9 mouse cellular contexts compared by ENCODE assay signal in genomic region chr12:17018468-17018867, GRCm38 (mm10). TPM values are rescaled to one million over a fixed set of nuclear protein-coding genes. Genes with fewer than 3 reads are reported as not detected.
DNase-seq lines count a peak whose midpoint lies in the region; ATAC-seq and TF ChIP-seq lines count a peak whose summit lies in the region.
"Had no signal": no experiment of that assay in that cellular context is flagged by ENCODE, and none has a peak within 500 bp of the region (broad histone marks: within the 10 kb centered on the region; RNA-seq: fewer than 3 reads in every experiment).

No protein-coding gene starts in this region.

- ATAC-seq in intestine, embryonic 14.5 days (replicated peaks; ENCODE audit: low FRiP score, low TSS enrichment, low read depth), result no peak
- no peak for ATAC-seq in intestine, embryonic 15.5 days

- H3K79me2 ChIP-seq in MEL (ENCODE audit: control insufficient read depth, insufficient read depth, low read length, poor library complexity), result no peaks in the 10 kb centered on the region

- no peaks in the 10 kb centered on the region for H3K27me3 ChIP-seq in intestine, embryonic 14.5 days (replicated peaks; ENCODE audit: control insufficient read depth, insufficient read depth, low read length)
- H3K27me3 ChIP-seq in intestine, embryonic 15.5 days (replicated peaks), result no peaks in the 10 kb centered on the region
- no peaks in the 10 kb centered on the region for H3K27me3 ChIP-seq in MEL (ENCODE audit: control insufficient read depth in 1 of 2, insufficient read depth in 2 of 2, low read length in 2 of 2)
- H3K27me3 ChIP-seq: limb, embryonic 12.5 days had no signal

- H3K27ac ChIP-seq in intestine, embryonic 14.5 days (ENCODE audit: low read depth), result no peak overlapping the region
- H3K27ac ChIP-seq in intestine, embryonic 15.5 days, result no peak overlapping the region
- H3K27ac ChIP-seq in MEL (ENCODE audit: control insufficient read depth, low read depth, low read length), result no peak overlapping the region
- H3K27ac ChIP-seq: limb, embryonic 12.5 days had no signal

- intact Hi-C loops in left cerebral cortex, postnatal 10 days (cut with DNase I), result no loop called here

- no peak for TF ChIP-seq EP300 in MEL (IDR thresholded peaks at IDR 0.05; ENCODE audit: low read depth in 1 of 2, low read length in 2 of 2)

- no peaks in the 10 kb centered on the region for H3K36me3 ChIP-seq in intestine, embryonic 14.5 days (ENCODE audit: control insufficient read depth, insufficient read depth, low read length)
- H3K36me3 ChIP-seq in intestine, embryonic 15.5 days, result no peaks in the 10 kb centered on the region
- peaks cover 0 to 11% of the 10 kb centered on the region in 2 experiments; a peak in 2 of 4 replicates for H3K36me3 ChIP-seq in MEL (ENCODE audit: control insufficient read depth in 1 of 2, insufficient read depth in 2 of 2, low read length in 2 of 2)
- H3K36me3 ChIP-seq: limb, embryonic 12.5 days had no signal

- TF ChIP-seq CTCF in MEL (IDR thresholded peaks at IDR 0.05 in 2 of 3, conservative IDR thresholded peaks at IDR 0.05 in 1 of 3; ENCODE audit: control insufficient read depth in 1 of 3, insufficient read depth in 1 of 3, low read depth in 2 of 3, low read length in 3 of 3, poor library complexity in 1 of 3, severe bottlenecking in 1 of 3), result peak; percentile 26 to 40 (median 39); a peak in 5 of 6 replicates

- TF ChIP-seq RAD21 in MEL (IDR thresholded peaks at IDR 0.05; ENCODE audit: low read depth, low read length), result peak; percentile 30

- H3K9me3 ChIP-seq in intestine, embryonic 14.5 days (ENCODE audit: control insufficient read depth, low read length), result peaks cover 4% of the 10 kb centered on the region; the same call in 1 of the 2 replicates
- no peaks in the 10 kb centered on the region for H3K9me3 ChIP-seq in intestine, embryonic 15.5 days
- no peaks in the 10 kb centered on the region for H3K9me3 ChIP-seq in MEL (replicated peaks; ENCODE audit: insufficient read depth, low read length)
- H3K9me3 ChIP-seq: limb, embryonic 12.5 days had no signal

- WGBS in intestine, embryonic 14.5 days, result 26% methylated on average over 4 of the region's 4 CpGs
- 34% methylated on average over 4 of the region's 4 CpGs for WGBS in intestine, embryonic 15.5 days

- peak; percentile 87 for DNase-seq in intestine, embryonic 14.5 days (ENCODE audit: low spot score)
- DNase-seq in B cell, adult 2 months, result peak; percentile 85 to 86
- peak; percentile 71 for DNase-seq in MEL (ENCODE audit: low read depth, low spot score)
- peak; percentile 35 for DNase-seq in embryo, embryonic 10 days (ENCODE audit: low spot score)
- peak; percentile 46 to 70 for DNase-seq in left cerebral cortex, postnatal 10 days (ENCODE audit: extremely low spot score in 1 of 2, low spot score in 2 of 2)
- peak; percentile 84 for DNase-seq in retina, embryonic 14.5 days (ENCODE audit: low spot score)
- DNase-seq in heart, adult 11 months, result no peak

- no peak for TF ChIP-seq POLR2A in MEL (IDR thresholded peaks at IDR 0.05; ENCODE audit: control insufficient read depth in 1 of 2, insufficient read depth in 1 of 2, low read depth in 1 of 2, low read length in 2 of 2, poor library complexity in 1 of 2)

- no peak overlapping the region for H3K4me2 ChIP-seq in intestine, embryonic 14.5 days (ENCODE audit: low read length)
- no peak overlapping the region for H3K4me2 ChIP-seq in intestine, embryonic 15.5 days (replicated peaks)
- H3K4me2 ChIP-seq: limb, embryonic 12.5 days had no signal

- no peak overlapping the region for H3K9ac ChIP-seq in intestine, embryonic 14.5 days (ENCODE audit: low read length)
- no peak overlapping the region for H3K9ac ChIP-seq in intestine, embryonic 15.5 days
- H3K9ac ChIP-seq in MEL (ENCODE audit: control insufficient read depth, low read depth, low read length, poor library complexity, severe bottlenecking), result no peak overlapping the region
- H3K9ac ChIP-seq: limb, embryonic 12.5 days had no signal

- H3K4me1 ChIP-seq in intestine, embryonic 14.5 days (replicated peaks; ENCODE audit: control insufficient read depth, insufficient read depth, low read length), result no peaks in the 10 kb centered on the region
- no peaks in the 10 kb centered on the region for H3K4me1 ChIP-seq in intestine, embryonic 15.5 days (replicated peaks)
- peaks cover 12 to 21% of the 10 kb centered on the region in 2 experiments for H3K4me1 ChIP-seq in MEL (ENCODE audit: control insufficient read depth in 1 of 2, insufficient read depth in 2 of 2, low read length in 2 of 2)
- H3K4me1 ChIP-seq: limb, embryonic 12.5 days had no signal

- H3K4me3 ChIP-seq in intestine, embryonic 14.5 days (ENCODE audit: low read depth, low read length), result no peak overlapping the region
- H3K4me3 ChIP-seq in intestine, embryonic 15.5 days (replicated peaks), result no peak overlapping the region
- H3K4me3 ChIP-seq in MEL (ENCODE audit: control insufficient read depth in 1 of 2, insufficient read depth in 1 of 2, low read depth in 2 of 2, low read length in 2 of 2), result no peak overlapping the region
- H3K4me3 ChIP-seq: limb, embryonic 12.5 days had no signal

TF ChIP-seq in MEL, 35 proteins besides CTCF, POLR2A, EP300 and RAD21:
- peak; percentile 42 for TF ChIP-seq SMC3 (IDR thresholded peaks at IDR 0.05; ENCODE audit: low read depth, low read length)
- TF ChIP-seq HCFC1 (IDR thresholded peaks at IDR 0.05; ENCODE audit: low read depth, low read length), result no peak
- TF ChIP-seq TAL1 (IDR thresholded peaks at IDR 0.05; ENCODE audit: low read length), result no peak
- no peak for TF ChIP-seq ETS1 (IDR thresholded peaks at IDR 0.05; ENCODE audit: low read depth, low read length)
- TF ChIP-seq BHLHE40 (IDR thresholded peaks at IDR 0.05; ENCODE audit: borderline replicate concordance, low read depth, low read length), result no peak
- no peak for TF ChIP-seq SIN3A (IDR thresholded peaks at IDR 0.05; ENCODE audit: low read length)
- no peak for TF ChIP-seq MAX (IDR thresholded peaks at IDR 0.05; ENCODE audit: low read length)
- TF ChIP-seq MYC (IDR thresholded peaks at IDR 0.05; ENCODE audit: low read depth, low read length), result no peak
- TF ChIP-seq ZNF384 (IDR thresholded peaks at IDR 0.05; ENCODE audit: low read depth, low read length), result peak; percentile 77
- no peak for TF ChIP-seq MEF2A (IDR thresholded peaks at IDR 0.05; ENCODE audit: extremely low read depth, insufficient replicate concordance, low read depth, low read length, poor library complexity, severe bottlenecking)
- peak; percentile 10; the same call in 1 of the 2 replicates for TF ChIP-seq ZC3H11A (IDR thresholded peaks at IDR 0.05; ENCODE audit: low read depth, low read length)
TF ChIP-seq in MEL: peak in this region for 3.

RNA-seq across cellular contexts. Expression of gene 2410004P03Rik, which starts 6.9 kb away (rescaled TPM):
- polyA plus RNA-seq in intestine, embryonic 14.5 days (2014; fragmentation: Nextera tagmentation; extraction: Ambion mirVana), result 0.20 and 0.26 TPM in 2 replicates
- polyA plus RNA-seq in intestine, embryonic 15.5 days (2015; fragmentation: Nextera tagmentation; extraction: Ambion mirVana), result 0.09 and 0.44 TPM in 2 replicates
- not detected in 2 replicates for total RNA-seq in MEL (2012; rRNA removed)
- under 1 TPM in 1 of 2 experiments, not detected in 1; 0.03 TPM for polyA plus RNA-seq in MEL (2012; ENCODE audit: insufficient read depth in 1 of 2, insufficient read length in 2 of 2, low read depth in 1 of 2, low replicate concordance in 2 of 2, missing spikeins in 1 of 2)
- under 1 TPM; 0.77 to 0.95 TPM for total RNA-seq in left cerebral cortex, postnatal 10 days (2021)

RNA-seq across cellular contexts. Expression of gene Pqlc3, which starts 18.3 kb away (rescaled TPM):
- polyA plus RNA-seq in intestine, embryonic 14.5 days (2014; fragmentation: Nextera tagmentation; extraction: Ambion mirVana), result 7.5 and 9.9 TPM in 2 replicates
- 10.3 and 12.6 TPM in 2 replicates for polyA plus RNA-seq in intestine, embryonic 15.5 days (2015; fragmentation: Nextera tagmentation; extraction: Ambion mirVana)
- total RNA-seq in MEL (2012; rRNA removed), result 5.2 and 5.7 TPM in 2 replicates
- 10 to 100 TPM in 1 of 2 experiments, not detected in 1; 13.1 TPM for polyA plus RNA-seq in MEL (2012; ENCODE audit: insufficient read depth in 1 of 2, insufficient read length in 2 of 2, low read depth in 1 of 2, low replicate concordance in 2 of 2, missing spikeins in 1 of 2)
- total RNA-seq in left cerebral cortex, postnatal 10 days (2021), result 1 to 10 TPM; 1.8 to 2.0 TPM
